Mouse (Mus musculus) cerebellum, postnatal 10 days (tissue): Measurements from ENCODE around the gene Camkk1.
A peak's percentile ranks its signal among the peaks of the same experiment; 100 is the strongest.

Experiments
- DNase-seq, 2 experiments: peaks; one replicate each; pipeline ENCODE4 v3.0.0; 2021; ENCODE audit warnings: mixed read lengths in 2 of 2

Camkk1 gene

DNA sequence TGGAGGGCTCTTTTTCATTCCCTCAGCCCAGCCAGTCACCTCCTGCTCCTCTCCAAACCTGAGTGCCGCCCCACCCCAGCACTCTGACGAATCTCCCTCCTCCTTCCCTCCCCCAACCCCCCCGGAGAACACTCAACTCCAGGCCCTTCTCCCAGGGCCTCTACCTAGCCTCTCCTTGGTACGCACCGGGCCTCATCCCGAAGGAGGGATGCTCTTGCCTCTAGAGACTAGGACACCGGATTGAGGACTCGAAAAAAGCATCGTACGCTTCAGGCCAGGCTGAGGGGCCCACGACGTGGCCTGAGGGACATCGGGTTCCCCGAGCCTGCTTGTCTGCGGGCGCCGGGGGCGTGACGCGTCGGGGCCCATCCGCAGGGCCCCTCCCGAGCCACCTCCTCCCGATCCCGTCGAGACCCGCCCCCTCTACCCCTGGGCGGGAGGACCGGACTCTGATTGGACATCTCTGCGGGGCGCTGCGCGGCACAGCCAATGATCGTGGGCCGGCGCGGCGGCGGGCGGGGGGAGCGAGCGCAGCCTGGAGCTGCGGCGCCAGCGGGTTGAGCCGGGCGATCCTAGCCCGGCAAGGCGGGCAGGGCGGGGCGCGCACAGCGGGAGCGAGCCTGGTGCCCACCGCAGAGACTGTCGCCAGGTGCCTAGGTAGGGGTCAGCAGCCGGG, at the start of gene Camkk1:
Gene Camkk1, plus strand, starts transcription at position 538 of the 676 bp plus-strand sequence.
- peak; percentile 98 to 99 for DNase-seq

DNA sequence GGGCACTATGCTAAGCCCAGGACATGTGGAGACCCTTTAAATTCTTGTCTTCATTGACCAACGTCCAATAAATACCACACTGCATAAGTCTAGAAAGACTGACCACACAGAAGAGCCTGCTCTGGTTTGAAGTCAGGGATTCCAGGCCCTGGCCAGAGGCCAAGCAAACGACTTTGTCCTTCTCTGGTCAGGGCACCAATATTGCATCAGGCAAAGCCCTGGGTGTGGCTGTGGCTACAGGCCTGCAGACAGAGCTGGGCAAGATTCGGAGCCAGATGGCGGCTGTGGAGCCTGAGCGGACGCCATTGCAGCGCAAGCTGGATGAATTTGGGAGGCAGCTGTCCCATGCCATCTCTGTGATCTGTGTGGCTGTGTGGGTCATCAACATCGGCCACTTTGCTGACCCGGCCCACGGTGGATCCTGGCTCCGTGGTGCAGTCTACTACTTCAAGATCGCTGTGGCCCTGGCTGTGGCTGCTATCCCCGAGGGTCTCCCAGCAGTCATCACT, 43.8 kb upstream of the Camkk1 start:
- peak; percentile 45 to 47 for DNase-seq

DNA sequence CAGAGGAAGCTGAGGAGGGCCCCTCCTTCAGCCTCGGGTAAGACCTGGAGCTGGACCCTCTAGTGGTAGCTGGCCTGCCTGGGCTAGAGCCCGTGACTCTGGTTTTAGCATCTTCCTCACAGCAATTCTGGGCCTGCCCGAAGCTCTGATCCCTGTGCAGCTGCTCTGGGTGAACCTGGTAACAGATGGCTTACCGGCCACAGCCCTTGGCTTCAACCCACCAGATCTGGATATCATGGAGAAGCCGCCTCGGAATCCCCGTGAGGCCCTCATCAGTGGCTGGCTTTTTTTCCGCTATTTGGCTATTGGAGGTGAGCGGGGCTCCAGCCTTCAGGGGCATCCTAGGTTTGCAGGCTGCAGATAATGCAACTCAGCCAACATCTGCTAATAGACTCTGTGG, 36.3 kb upstream of the Camkk1 start:
- peak; percentile 63 for DNase-seq

DNA sequence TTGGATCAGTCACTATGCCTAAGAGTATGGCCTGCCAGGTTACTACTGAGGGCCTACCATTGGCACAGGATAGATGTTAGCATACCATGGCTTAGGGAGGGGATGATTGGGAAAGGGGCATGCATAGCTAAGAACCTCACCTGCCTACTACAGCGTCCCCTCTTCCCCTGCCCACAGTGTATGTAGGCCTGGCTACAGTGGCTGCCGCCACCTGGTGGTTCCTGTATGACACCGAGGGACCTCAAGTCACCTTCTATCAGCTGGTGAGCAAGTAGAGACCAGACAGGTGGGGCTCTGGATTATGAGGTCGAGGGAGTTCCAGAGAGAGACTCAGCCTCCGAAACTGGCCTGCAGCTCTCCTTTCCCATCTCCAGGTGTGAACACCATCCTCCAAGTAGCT, 35.5 kb upstream of the Camkk1 start:
- DNase-seq = peak in 1 of 2 experiments; percentile 41

DNA sequence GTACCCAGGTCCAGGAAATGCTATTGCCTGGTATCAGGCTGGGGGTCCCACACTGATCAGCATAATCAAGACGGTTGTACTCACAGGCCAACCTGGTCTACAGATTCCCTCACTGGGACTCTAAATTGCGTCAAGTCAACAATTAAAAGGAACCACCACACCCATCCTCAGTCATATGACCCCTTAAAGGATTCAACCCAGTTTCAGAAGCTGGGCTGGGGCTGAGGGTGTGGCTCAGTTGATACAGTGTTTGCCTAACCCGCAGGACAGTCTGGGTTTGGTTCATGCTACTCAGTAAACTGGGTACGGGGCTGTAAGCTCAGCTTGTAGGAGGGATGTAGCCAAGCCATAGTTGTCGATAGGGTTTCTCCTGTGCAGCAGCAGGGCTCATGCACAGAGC, 32.1 kb upstream of the Camkk1 start:
- no peak for DNase-seq

DNA sequence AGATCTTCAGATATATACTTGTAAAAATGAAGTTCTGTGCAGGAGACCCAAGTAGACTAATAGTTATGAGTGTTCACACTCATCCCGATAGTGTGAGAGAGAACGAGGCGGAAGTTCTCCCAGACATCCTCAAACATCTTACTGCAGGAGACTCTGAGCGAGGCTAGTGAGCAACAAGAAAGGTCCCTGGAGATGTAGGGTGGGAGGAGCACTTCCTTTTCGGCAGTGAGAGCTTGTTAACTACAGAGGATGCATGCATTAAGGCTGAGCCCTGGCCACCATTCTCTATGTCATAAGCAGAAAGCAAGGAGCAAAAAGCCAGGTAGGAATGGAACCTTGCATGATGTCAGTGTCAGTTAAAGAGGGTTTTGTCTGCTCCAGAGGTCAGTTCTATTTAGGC, 31.6 kb upstream of the Camkk1 start:
- no peak for DNase-seq

DNA sequence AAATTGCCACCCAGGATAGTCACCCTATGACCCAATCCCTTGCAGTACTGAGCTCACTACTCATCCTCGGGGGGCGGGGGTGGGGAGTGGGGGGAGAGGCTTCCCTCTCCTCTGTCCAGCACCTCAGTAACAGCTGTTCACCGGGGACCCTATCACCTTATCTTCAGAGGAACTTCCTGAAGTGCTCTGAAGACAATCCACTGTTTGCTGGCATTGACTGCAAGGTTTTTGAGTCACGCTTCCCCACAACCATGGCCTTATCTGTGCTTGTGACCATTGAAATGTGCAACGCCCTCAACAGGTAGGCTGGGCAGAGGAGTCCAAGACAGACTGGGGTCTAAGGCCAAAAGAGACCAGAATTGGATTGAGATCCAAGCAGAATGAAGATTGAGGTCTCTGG, 31.0 kb upstream of the Camkk1 start:
- DNase-seq = no peak

DNA sequence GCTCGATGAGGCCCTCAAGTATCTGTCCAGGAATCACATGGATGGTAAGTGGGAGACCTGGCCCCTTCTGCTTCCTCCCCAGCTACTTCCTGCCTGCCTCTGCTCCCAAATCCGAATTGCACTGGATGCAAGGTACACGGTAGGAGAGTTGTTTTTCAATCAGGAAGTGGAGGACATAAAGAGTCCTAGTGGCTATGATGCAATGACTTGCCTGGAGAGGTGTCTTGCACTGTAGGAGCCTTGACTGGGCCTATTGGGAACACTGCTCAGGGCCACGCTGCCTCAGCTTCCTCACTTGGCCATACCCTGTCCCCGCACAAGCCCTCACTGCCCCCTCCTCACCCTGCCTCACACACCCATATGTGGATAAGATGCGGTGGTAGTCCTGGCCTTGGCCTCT, 29.8 kb upstream of the Camkk1 start:
- no peak for DNase-seq

DNA sequence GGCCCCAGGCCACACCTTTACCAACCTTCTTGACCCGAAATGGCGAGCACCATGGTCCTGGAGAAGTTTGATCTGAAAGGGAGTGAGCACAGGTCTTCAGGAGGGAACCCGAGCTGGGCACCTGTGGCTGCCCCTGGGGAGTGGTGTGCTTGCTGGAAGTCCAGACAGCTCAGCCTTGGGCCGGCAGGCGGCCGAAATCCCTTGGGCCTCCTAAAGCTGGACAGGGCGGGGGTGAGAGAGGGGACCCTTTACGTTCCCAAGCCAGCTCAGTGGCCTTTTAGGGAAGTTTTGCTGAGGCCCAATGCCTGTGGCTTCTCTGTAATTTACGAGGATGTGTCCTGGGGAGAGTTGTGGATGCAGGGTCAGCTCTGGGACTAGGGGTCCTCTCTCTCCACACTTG, 28.1 kb upstream of the Camkk1 start:
- DNase-seq = no peak

DNA sequence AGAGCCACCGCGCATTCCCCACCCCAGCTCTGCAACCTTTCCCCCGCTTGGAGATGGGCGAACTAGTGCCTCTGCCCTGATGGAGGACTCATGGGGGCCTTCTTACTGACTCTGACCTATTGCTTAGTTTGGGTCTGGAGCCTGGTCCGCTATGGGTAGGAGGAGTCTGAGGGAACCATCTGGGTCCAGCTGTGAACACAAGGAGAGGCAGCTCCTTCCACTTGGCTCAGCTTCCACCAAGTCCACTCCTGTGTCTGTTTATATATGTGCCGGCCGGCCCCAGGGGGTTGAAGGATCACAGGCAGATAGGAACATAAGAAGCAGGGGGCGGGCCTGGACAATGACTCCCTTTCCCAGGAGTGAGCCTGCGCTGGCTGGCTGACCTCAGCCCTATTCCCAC, 26.8 kb upstream of the Camkk1 start:
- DNase-seq = no peak

DNA sequence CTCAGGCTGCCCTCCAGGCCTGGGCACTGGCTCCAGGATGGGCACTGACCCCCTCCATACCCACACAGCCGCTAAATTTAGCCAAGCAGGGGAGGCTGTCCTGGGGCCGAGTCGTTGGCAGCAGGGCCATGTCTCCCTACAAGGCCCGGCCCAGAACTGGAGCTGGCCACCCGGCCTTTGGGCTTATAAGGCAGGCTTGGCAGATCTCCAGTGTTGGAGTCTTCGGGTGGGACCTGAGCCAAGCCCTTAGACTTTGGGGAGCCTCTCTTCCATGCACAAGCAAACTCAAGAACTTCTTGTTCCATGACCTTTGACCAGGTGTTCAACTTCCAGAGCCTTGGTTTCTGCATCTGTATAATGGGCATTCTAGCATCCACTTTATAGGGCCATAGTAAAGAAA, 22.5 kb upstream of the Camkk1 start:
- DNase-seq = no peak

DNA sequence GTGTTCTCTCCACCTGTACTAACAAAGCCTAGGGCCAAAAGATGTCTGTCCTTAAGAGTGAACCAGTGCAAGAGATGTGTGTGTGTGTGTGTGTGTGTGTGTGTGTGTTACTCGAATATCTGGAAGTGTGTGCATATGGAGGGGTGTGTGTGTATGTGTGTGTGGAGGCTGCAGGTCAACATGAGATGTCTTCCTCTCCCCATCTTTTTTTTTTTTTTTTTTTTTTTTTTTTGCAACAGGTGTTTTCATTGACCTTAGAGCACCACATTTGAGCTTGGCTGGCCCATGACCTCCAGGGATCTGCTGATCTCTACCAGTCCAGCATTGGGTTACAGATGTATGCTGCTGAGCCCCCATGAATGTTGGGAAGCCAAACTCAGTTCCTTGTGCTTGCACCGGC, 22.0 kb upstream of the Camkk1 start:
- no peak for DNase-seq

DNA sequence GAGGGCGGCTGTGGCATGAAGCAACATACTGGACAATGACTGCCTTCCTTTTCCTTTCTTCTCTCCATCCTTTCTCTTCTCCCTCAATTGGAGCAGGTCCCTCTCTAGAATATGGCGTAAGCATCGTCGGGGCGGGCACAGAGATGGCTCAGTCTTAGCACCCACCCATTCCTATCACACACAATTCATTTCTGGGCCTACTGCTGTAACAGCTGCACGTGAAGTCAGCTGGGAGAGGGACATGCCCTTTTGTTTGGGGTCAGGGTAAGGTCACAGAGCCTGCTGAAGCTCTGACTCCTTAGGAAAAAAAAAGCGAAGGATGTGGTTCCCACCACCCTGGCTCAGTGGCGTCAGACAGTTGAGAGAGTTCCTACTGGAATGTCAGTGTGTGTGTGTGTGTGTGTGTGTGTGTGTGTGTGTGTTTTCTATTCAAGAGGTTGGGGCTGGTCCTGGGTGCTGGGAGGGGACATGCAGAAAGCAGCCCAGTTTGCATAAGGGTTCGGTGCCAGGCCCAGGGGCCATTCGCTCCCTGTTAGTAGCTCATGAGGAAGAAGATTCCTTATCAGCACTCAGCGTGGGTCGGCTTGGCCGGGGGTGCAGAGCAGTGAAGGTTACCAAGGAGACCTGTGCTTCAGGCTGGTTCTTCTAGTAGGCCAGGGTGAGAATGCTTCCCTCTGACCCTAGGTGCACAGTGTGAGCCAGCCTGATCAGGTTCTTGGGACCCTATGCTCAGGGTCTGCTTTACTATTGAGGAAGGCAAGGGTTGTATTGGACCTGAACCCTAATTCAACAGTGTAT, 21.1 kb upstream of the Camkk1 start:
- DNase-seq = no peak

DNA sequence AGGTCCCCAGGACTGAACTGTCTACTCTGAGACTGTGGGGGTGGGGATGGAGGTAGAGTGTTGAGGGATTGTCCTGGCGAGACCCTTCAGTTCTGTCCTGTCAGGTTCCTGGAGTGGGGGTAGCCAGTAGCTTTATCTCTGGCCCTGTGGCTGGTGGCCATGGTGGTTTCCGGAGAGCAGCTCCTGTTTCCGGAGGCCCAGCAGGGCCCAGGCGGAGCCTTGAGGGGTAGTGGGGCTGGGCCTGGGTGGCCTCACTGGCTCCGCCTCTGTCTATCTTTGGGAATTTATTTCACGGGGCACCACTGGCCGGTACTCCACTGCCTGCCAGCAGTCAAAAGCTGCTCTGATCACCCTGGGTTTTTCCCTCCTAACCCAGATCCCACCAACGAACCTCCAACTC, 20.0 kb upstream of the Camkk1 start, which contains the start of gene P2rx1:
Gene P2rx1, plus strand, starts transcription at position 333 of the 400 bp plus-strand sequence.
- no peak for DNase-seq

DNA sequence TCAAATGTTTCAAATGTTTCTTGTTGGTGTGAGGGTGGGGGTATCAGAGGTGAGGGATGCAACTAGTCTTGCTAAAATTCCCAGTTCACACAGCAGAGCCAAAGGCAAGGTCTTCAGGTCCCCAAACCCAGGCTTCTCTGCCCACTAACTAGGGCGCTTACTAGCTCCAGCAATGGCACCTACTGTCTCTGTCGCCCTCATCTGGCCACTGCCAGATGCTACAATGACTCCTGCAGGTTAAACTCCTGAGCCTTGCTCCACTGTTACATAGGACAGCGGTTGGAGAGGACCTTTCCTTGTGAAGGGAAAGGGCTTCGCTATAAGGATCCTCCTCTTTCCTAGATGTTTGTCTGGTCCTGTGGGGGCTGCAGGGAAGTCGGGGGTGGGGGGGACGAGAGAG, 17.8 kb upstream of the Camkk1 start:
- DNase-seq = peak; percentile 80 to 83

DNA sequence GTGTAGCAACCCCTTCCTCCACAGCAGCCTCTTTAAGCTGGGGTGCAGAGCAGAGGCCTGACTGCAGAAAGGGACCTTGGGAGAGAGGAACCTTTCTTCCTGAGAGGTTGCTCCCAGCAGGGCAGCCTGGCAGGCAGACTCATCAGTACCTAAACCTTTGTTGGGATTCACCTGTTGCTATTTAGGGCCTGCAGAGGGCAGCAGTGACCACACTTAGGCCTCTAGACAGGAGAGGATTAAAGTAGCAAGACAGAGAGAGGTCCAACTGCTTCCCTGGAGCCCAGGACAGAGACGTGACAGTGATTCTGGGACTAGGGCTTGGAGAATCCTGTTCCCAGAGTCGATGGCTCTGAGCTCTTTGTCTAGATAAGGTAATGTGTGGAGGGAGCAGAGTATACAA, 12.4 kb upstream of the Camkk1 start:
- peak; percentile 73 to 76 for DNase-seq

DNA sequence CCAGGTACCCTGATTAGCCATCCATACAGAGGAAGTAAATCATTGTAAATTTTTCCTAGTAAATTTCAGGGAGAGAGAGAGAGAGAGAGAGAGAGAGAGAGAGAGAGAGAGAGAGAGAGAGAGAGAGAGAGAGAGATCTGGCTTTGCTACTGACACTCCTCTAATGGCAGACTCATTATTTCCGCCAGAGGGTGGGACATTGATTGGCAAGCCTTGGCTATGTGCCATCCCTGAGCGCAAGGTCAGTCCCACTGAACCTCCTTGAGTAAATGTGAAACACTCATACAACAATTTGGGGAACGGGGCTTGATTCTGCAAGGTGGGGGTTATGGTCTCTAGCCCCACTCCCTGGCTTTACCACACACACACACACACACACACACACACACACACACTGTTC, 11.7 kb upstream of the Camkk1 start:
- peak; percentile 48 to 52 for DNase-seq

DNA sequence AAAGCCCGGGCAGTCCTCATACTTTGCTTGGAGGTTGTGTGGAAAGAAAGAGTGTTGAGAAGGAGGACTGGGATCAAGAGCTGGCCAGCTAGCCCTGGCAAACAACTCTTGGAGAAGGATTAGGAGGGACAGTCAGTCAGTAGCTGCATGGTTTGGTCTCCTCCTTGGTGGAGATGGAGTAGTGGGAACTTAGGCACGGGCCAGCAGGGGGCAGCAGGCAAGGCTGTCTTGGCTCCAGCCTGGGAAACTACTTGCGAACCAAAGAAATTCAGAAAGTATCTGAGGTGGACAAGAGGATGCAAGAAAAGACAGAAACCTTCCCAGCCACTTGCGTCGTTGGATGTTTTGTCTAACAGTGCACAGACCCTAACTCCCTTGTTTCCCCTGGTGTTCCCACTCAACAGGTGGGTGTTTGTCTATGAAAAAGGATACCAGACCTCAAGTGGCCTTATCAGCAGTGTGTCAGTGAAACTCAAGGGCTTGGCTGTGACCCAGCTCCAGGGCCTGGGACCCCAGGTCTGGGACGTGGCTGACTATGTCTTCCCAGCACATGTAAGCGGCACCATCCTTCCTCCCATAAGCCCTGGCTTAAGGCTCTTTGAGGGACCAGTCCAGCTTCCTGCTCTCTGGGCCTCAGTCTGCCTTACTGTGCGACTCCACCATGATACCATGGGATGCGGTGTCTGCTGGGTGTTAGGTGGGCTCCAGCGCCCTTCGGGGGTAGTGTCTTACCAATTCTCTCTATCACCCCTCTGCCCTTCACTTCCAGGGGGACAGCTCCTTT, 10.9 kb upstream of the Camkk1 start:
- peak; percentile 76 to 78 for DNase-seq

DNA sequence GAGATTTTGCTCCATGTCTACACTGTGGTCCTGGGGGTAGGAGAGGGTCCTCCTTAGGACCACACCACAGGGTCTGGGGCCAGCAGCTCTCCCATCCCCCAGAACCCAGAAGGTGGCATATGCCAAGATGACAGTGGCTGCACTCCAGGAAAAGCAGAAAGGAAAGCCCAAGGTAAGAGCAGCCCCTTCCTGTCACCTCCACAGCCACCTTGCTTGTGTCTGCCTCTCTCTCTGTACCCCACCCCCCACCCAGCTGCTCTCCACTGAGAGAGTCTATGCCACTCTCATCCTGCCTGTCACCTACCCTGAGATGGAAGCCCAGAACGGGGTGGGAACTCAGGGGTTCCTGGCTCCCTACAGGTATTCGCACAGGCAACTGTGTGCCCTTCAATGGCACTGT, 10.0 kb upstream of the Camkk1 start:
- DNase-seq = no peak

DNA sequence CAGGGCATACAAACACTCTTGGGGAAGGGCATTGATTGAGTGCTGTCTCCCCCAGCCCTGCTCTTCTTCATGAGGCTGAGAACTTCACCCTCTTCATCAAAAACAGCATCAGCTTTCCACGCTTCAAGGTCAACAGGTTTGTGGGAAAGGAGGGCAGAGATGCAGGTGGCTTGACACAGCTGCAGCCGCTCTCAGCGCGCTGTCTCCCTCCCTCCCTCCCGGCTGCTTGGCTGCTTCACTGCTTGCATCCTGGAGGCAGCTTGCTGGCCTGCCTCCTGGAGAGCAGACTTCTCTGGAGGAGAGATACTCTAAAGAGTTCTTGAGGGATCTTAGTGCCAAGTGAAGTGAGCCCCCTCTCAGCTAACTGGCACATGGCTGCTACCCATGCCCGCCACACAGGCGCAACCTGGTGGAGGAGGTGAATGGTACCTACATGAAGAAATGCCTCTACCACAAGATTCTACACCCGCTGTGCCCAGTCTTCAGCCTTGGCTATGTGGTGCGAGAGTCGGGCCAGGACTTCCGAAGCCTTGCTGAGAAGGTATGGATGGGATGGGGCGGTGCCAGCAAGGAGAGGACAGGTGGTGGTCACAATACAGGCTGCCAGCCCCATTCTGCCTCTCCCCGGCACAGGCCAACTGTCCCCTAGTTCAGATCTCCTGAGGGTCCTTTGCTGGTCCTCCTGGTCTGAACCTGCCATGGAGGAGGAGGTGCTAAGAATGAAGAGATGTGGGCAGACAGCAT, 9.1 kb upstream of the Camkk1 start:
- DNase-seq = peak; percentile 76 to 86

DNA sequence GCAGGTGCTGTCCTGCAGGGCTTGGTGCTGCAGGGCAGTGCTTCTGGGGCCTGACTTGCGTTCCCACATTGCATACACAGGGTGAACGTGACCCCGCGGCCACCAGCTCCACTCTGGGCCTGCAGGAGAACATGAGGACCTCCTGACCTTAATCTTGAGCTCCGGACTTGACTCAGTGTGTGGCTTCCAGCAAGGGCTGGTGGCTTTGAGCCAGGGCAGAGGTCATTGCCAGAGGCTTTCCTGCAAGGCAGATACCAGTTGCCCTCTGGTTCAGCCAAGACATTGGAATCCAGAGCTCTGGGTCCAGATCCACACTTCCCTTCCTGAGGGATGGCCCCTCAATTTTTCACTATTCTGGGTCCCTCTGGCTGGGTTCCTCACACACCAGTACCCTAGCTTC, 4.8 kb upstream of the Camkk1 start:
- DNase-seq = peak in 1 of 2 experiments; percentile 47

DNA sequence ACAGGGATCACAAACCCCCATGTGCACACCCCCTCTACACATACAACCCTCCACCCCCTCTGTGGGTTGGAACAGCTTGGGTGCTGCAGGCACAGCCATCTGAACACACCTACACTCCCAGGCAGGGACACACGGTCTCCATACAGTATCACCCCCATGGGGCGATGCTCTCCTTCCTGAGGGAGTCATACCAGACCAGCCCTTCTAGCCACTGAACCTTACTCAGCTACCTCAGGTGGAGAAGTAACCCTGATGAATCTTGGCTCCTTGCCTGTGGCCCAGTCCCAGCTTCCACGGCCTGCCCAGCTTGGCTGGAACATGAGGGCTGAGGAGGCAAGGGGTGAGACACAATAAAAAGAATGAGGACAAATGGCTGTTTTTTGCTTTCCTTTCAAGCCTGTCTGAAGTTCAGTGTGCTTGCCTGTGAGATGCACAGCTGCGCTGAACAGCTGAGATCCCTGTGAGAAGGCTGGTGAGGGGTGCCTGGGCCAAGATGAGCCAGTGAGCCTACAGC, 3.9 kb upstream of the Camkk1 start:
- peak; percentile 86 to 89 for DNase-seq
